Mouse (Mus musculus): ENCODE results near the gene Ulk4.

GRCm38 (mm10) chr9:121309287-121309686 is 32.3 kb upstream of the Ulk4 start:
- TF ChIP-seq GATA1 (IDR thresholded peaks at IDR 0.05; ENCODE audit: borderline replicate concordance, low read length) (no peak), FLI1 (IDR thresholded peaks at IDR 0.05; ENCODE audit: low read length) (no peak)

Data from megakaryocyte, embryonic 14.5 days (primary cell).